Mouse (Mus musculus) brain, adult 10 weeks (tissue): ENCODE results near the gene Hoxd13. TPM values are rescaled to one million over a fixed set of nuclear protein-coding genes. Genes with fewer than 3 reads are reported as not detected.

Experiments
- polyA plus RNA-seq: library from polyadenylated mRNA; stranded (reverse); fragments of 350-450 nt; fragmentation: Illumina TruSeq; extraction: RNeasy Lipid Tissue Mini Kit (QIAGEN cat#74804); gene quantifications from one replicate; pipeline ENCODE4 v1.2.3, GENCODE M21; 2015; ENCODE audit warnings: low read depth, low replicate concordance

Gene Hoxd13
- not detected for polyA plus RNA-seq

DNA sequence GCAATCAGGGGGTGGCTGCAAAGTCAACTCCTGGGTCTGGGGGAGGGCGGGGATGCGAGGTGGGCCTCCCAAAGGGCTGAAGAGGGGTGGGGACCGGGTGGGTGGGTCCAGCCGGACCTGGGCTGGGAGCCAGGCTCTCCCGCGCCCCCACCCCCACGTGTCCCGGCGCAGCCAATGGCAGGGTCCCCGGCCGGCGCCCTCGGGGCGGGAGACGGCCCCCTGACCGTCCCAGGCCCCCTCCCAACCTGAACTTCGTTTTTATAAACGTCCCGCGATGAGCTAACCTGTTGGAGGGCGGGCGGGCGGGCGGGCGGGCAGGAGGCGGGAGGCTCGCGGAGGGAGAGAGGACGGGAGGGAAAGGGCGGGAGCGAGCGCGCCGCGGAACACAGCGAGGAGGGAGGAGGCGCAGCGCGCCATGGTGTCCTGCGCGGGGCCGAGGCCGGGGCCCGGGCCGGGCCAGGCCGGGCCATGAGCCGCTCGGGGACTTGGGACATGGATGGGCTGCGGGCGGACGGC lies at the start of gene Hoxd13:
TSS of gene Hoxd13 (plus strand) at position 469 of the 516 bp plus-strand sequence.

DNA sequence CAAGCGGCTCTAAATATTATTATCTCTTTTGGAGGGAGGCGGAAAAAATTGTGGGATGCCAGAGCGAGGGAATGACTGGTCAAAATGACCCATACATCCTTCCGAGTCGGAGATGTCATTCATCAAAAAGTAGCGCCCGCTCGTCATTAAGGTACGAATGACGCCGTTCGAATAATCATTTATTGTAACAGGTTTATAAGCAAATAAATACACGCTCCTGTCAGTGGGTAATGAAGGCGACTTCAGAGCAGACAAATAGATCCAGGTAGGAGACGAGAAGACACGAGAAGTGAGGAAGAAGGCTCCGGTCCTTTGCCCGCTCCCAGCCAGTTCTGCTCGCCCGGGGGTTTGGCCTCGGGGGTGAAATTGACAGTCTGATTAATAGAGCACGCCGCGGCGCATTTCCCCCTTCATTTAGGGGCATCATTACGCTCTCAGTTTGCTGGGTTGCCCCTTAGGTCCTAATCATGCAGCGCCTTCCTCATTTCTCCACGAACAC lies 8.6 kb upstream of the Hoxd13 start, which contains the start of gene Evx2:
TSS of gene Evx2 (minus strand) at position 51 of the 499 bp plus-strand sequence.

DNA sequence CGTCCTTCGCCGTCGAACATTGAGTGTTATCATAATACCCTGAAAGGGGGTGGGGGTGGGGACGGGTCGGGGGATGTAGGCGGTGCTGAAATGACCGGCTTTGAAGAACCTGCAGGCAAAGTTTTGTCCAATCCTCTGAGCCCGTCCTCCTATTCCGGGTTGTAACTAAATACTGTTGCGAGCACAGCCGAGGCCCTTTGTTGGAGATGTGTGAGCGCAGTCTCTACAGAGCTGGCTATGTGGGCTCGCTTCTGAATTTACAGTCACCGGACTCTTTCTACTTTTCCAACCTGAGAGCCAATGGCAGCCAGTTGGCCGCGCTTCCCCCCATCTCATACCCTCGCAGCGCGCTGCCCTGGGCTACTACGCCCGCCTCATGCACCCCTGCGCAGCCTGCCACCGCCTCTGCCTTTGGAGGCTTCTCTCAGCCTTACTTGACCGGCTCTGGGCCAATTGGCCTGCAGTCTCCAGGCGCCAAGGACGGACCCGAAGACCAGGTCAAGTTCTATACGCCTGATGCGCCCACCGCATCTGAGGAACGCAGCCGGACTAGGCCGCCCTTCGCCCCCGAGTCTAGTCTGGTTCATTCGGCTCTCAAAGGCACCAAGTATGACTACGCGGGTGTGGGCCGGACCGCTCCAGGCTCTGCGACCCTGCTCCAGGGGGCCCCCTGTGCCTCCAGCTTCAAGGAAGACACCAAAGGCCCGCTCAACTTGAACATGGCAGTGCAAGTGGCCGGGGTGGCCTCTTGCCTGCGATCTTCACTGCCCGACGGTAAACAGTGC lies 7.0 kb downstream of the Hoxd13 start, which contains the start of gene Hoxd12:
TSS of gene Hoxd12 (plus strand) at position 133 of the 785 bp plus-strand sequence.

DNA sequence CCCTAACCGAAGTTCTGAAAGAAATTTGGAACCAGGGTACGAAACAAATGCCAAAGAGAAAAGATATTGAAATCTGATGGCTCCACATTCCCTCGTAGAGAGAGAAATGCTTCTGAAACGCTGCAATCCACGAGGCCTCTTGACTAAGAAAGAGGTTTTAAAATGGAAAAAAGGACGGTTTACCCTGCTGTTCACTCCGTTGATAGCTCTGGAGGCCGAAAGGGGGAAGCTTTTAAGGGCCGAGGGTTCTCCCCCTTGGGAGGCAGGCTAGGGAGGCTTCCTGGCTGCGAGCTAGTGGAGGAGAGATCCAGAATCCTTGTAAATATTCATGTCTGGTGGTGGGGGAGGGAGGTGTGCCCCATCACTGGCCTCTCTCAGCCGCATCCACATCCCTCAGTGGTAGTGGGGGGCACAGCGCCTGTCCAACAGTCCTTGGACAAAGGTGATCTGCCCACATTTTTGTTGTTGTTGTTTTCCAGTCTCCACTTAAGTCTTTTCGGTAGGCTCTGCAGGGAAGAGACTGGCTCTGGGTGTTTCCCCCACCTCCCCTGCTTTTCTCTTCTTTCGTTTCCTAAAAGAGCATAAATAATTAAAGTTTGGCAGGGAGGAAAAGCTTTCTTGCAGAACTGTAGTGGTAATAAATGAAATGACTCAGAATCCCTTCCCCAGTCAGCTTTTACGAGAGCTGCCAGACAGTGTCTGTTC lies 10.9 kb downstream of the Hoxd13 start, which contains the start of gene Hoxd11:
TSS of gene Hoxd11 (plus strand) at position 667 of the 705 bp plus-strand sequence.

DNA sequence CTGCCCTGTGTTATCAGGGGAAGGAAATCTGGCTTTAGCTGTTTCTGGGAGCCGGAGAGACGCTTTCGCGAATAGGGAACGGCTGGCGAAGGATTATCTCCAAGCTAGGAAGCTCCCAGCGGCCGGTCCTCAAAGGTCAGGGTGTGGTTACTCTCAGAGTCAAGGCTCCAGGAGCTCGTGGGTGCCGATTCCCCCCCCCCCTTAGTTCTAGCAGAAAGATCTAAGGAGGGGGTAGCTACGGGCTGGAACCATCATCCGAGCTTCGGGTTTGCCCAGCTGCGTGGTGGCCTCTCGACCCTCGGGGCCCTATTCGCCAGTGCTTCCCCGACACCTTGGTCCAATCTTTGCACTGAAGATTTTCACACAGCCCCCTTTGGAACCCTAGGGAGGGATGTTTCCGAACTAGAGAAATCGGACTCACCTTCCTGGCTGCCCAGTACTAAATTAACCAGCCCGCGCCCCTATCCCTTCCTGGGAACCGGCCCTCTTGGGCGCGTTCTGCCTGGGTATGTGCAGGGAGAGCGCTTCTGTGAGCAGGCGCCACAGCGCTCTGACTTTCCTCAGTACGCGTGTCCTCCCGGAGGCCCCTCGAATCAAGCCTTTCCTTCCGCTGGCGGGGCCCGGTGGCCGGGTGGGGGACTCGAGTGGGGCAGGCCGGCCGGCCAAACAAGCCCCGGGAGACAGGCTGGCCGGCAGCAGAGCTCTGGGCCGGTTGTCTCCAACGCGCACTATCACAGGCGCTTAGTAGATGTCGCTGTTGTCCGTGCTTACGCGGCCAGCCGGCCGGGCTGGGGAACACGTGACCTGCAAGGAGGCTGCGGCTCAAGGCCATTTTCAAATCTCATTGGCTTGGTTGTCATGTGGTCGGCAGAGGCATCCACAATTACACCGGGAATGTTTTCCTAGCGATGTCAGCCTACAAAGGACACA lies 23.2 kb downstream of the Hoxd13 start, which contains the start of gene Hoxd10:
TSS of gene Hoxd10 (plus strand) at position 903 of the 930 bp plus-strand sequence.

GRCm38 (mm10) chr2:74697567-74698121 lies 29.5 kb downstream of the Hoxd13 start, which contains the start of gene Hoxd9:
Gene Hoxd9 (plus strand): TSS chr2:74697727.

DNA sequence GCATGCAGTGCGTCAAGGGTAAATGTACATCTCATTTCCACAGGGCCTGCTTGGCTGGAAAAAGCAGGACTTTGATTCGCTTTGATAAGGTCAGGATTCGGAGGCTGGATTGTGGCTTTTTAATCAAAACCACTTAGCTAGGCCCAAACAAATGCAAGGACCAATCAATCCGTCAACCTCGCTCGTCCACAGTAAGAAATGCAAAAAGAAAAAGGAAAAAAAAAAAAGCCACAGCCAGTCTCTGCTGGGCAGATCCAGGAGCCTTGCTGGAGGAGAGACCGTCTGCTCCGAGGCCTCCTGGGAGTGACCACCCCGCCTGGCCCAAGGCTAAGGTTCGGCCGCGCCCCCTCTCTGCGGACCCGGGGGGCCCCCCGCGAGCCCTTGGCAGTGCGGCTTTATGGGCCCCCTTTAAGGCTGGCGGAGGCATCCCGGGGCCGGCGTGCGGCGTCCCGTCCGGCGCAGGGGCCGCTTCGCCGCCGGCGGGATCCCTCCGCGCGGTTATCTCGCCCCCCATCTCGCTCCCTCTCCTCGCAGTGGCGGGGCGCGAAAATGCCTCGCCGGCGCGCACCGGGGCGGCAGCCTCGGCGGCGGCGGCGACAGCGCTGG lies 36.4 kb downstream of the Hoxd13 start, which contains the start of gene Hoxd8:
TSS of gene Hoxd8 (plus strand) at position 223 of the 606 bp plus-strand sequence.

DNA sequence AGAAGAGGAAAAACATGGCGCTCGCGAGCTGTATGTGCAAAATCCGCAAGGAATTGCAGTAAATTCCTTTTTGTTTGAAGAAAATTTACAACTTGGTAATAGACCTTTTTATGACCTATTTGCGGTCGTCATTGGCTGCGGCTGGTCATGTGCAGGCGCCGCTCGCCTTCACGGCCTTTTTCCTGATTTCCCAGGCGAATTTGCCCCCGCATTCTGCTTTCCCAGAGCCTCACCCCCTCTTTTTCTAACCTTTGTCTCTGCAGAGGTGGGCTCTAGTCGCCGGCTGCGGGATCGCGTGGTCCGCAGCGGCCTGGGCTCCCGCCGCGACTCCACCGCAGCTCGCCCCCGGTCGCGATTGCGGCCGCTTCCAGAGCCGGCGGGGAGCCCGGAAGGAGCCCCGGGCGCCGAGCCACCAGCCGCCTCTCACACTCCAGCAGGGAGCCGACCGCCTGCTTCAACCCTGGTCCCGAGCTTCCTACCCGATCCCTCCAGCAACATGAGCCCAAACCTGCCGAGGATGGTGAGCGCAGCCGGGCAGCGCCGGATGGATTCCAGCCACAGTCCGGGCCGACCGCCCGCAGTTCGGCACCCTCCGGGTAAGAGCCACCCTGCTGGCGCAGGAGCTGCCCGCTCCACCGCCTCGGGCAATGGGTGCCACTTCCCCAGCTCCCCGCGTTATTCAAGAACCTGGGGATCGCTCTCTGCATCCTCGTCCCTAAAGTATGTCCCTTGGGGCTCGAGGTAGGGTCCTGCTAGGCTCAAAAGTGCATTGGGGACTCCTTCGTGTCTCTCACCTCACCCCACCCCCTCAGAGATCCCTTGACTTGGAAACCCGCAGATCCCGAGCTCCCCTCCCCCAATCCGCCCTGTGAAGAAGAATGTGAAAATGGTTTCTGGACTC lies 43.9 kb downstream of the Hoxd13 start, which contains the start of the genes Hoxd3 and Hoxd4:
TSS of gene Hoxd3 (plus strand) at position 207 of the 901 bp plus-strand sequence.
TSS of gene Hoxd4 (plus strand) at position 209 of the 901 bp plus-strand sequence.

Other genes with a start within 250 kb of the Hoxd13 start
- gene Lnpk, start 88.9 kb upstream of the Hoxd13 start, polyA plus RNA-seq, result 43.4 TPM
- 0.24 TPM for gene Evx2, start 8.8 kb upstream of the Hoxd13 start, polyA plus RNA-seq
- gene Hoxd12, start 6.7 kb downstream of the Hoxd13 start, polyA plus RNA-seq, result not detected
- not detected for gene Hoxd11, start 11.2 kb downstream of the Hoxd13 start, polyA plus RNA-seq
- gene Hoxd10, start 23.6 kb downstream of the Hoxd13 start, polyA plus RNA-seq, result not detected
- gene Hoxd9, start 29.4 kb downstream of the Hoxd13 start, polyA plus RNA-seq, result not detected
- not detected for gene Hoxd8, start 36.3 kb downstream of the Hoxd13 start, polyA plus RNA-seq
- not detected for gene Hoxd3, start 43.6 kb downstream of the Hoxd13 start, polyA plus RNA-seq
- gene Hoxd4, start 43.6 kb downstream of the Hoxd13 start, polyA plus RNA-seq, result not detected
- not detected for gene Gm28230, start 58.4 kb downstream of the Hoxd13 start, polyA plus RNA-seq
- gene Hoxd1, start 94.7 kb downstream of the Hoxd13 start, polyA plus RNA-seq, result not detected
- 60.9 TPM for gene Mtx2, start 157.5 kb downstream of the Hoxd13 start, polyA plus RNA-seq